ENCODE assay signal across 8 mouse cellular contexts in the genomic region with DNA sequence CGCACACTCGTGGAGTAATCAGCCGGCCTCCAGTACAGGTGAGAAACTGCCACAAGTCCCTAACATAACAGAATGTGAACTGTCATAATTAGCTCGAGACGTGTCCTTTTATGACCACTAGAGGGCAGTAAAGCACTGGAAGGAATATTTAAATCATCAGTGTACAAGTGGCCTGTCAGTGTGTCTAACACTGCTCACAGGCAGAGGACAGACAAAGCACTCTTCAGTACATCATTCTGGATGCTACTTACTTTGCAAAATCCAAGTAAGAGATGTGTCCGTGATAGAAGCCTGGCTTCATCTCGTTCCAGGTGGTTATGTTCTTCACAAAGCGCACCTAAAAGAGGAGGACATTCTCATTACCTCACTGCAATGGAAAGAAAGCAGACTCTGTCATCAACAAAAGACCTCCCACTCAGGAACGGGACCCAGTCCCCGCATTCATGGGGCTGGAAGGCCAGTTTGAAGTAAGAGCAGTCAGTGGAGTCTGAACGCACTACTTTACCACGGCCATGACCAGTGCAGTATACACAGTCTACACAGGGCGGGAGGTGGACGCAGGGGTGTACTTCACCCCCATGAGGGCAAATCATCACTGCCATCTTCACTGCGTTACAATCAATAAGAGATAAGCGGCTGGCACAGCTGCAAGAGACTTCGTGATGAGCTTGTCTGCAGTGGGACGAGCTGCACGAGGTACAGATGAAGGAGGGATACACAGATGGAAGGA.
DNase-seq lines count a peak whose midpoint lies in the region; ATAC-seq and TF ChIP-seq lines count a peak whose summit lies in the region.

No protein-coding gene starts in this region.

- H3K9me3 ChIP-seq in forebrain, embryonic 14.5 days (replicated peaks; ENCODE audit: control insufficient read depth, low read length): no peaks in the 10 kb centered on the region
- no peaks in the 10 kb centered on the region for H3K9me3 ChIP-seq in limb, embryonic 13.5 days

- peak; percentile 36; the same call in 1 of the 2 replicates for TF ChIP-seq CTCF in testis, adult 2 months (IDR thresholded peaks at IDR 0.05; ENCODE audit: control insufficient read depth, insufficient read depth, insufficient replicate concordance, low read depth, low read length)

- TF ChIP-seq POLR2A in testis, adult 2 months (IDR thresholded peaks at IDR 0.05; ENCODE audit: control insufficient read depth, low read depth, low read length): no peak

- H3K36me3 ChIP-seq in testis, adult 2 months (ENCODE audit: control insufficient read depth, insufficient read depth, low read length): no peaks in the 10 kb centered on the region
- H3K36me3 ChIP-seq in forebrain, embryonic 14.5 days (ENCODE audit: control insufficient read depth, insufficient read depth, low read length): peaks cover 22% of the 10 kb centered on the region
- peaks cover 19% of the 10 kb centered on the region; the same call in 1 of the 2 replicates for H3K36me3 ChIP-seq in limb, embryonic 13.5 days

- peak; percentile 91 for ATAC-seq in forebrain, embryonic 14.5 days
- ATAC-seq in limb, embryonic 13.5 days (ENCODE audit: low FRiP score, low read depth): peak; percentile 78
- peak; percentile 56 for ATAC-seq in monocyte, adult 5-6 weeks (replicated peaks; ENCODE audit: insufficient number of reproducible peaks, low FRiP score, low TSS enrichment, poor library complexity, severe bottlenecking)

- 60% methylated on average over 19 of the region's 19 CpGs for WGBS in forebrain, embryonic 14.5 days
- WGBS in limb, embryonic 13.5 days: 69% methylated on average over 19 of the region's 19 CpGs

- no peaks in the 10 kb centered on the region for H3K4me1 ChIP-seq in testis, adult 2 months (ENCODE audit: control insufficient read depth, insufficient read depth, low read length)
- H3K4me1 ChIP-seq in forebrain, embryonic 14.5 days (ENCODE audit: control insufficient read depth, insufficient read depth, low read length): peaks cover 9% of the 10 kb centered on the region
- H3K4me1 ChIP-seq in limb, embryonic 13.5 days: peaks cover 1% of the 10 kb centered on the region; the same call in 1 of the 2 replicates

- H3K4me2 ChIP-seq in forebrain, embryonic 14.5 days (ENCODE audit: low read length): no peak overlapping the region; the same call in 1 of the 2 replicates
- no peak overlapping the region for H3K4me2 ChIP-seq in limb, embryonic 13.5 days (replicated peaks)

- no peak for DNase-seq in testis, postnatal 10 days (ENCODE audit: low spot score)
- DNase-seq in c-Kit-positive CD71-positive TER-119-positive erythroid progenitor cells, embryonic 14.5 days (ENCODE audit: low spot score): peak; percentile 71
- peak; percentile 94 for DNase-seq in forebrain, embryonic 14.5 days (ENCODE audit: low spot score)
- DNase-seq in induced T-regulatory cell, adult 2 months (ENCODE audit: low read depth): peak; percentile 78
- peak; percentile 45 for DNase-seq in yolk sac, embryonic 10.5 days (ENCODE audit: low spot score)

- H3K27ac ChIP-seq in testis, adult 2 months (ENCODE audit: control insufficient read depth, insufficient read depth, low read depth, low read length): no peak overlapping the region
- H3K27ac ChIP-seq in forebrain, embryonic 14.5 days (ENCODE audit: low read depth, low read length): peak overlapping the region; percentile 63
- H3K27ac ChIP-seq in limb, embryonic 13.5 days: no peak overlapping the region

- H3K4me3 ChIP-seq in testis, adult 2 months (ENCODE audit: control insufficient read depth, low read depth, low read length): no peak overlapping the region
- no peak overlapping the region for H3K4me3 ChIP-seq in forebrain, embryonic 14.5 days (ENCODE audit: low read depth, low read length)
- no peak overlapping the region for H3K4me3 ChIP-seq in limb, embryonic 13.5 days

- H3K9ac ChIP-seq in forebrain, embryonic 14.5 days (ENCODE audit: low read length): peak overlapping the region; percentile 29; the same call in 1 of the 2 replicates
- H3K9ac ChIP-seq in limb, embryonic 13.5 days: no peak overlapping the region

- H3K27me3 ChIP-seq in testis, adult 2 months (ENCODE audit: control insufficient read depth, insufficient read depth, low read length): no peaks in the 10 kb centered on the region
- H3K27me3 ChIP-seq in forebrain, embryonic 14.5 days (replicated peaks; ENCODE audit: control insufficient read depth, insufficient read depth, low read length): no peaks in the 10 kb centered on the region
- H3K27me3 ChIP-seq in limb, embryonic 13.5 days: no peaks in the 10 kb centered on the region
